Mouse (Mus musculus) lung, embryonic 15.5 days (tissue): ENCODE results near the gene Mapk1. TPM values are rescaled to one million over a fixed set of nuclear protein-coding genes. Genes with fewer than 3 reads are reported as not detected.
"Not testable (repeated sequence)": the region's sequence is repeated elsewhere in the genome, so short reads cannot be mapped to it uniquely, and the experiment has no call there.

Experiments used
- ATAC-seq: fragments of 200-750 bp; cut with Nextera tagmentation; 2 replicates; pipeline ENCODE4 v1.8.0; 2017; ENCODE audit warnings: moderate number of reproducible peaks, borderline replicate concordance; ENCODE audit not compliant: low FRiP score, low TSS enrichment; ENCODE audit errors: extremely low read depth
- H3K27ac ChIP-seq: fragments of 300-500 bp; sonication (generic); 2 replicates; pipeline ENCODE4 v1.5.1; 2015; ENCODE audit warnings: moderate library complexity, mild to moderate bottlenecking, inconsistent platforms
- H3K27me3 ChIP-seq: fragments of 300-500 bp; sonication (generic); 2 replicates; pipeline ENCODE4 v1.6.1; 2015; ENCODE audit warnings: inconsistent platforms
- H3K36me3 ChIP-seq: fragments of 300-500 bp; sonication (generic); 2 replicates; pipeline ENCODE4 v1.6.1; 2015; ENCODE audit warnings: inconsistent platforms
- H3K4me1 ChIP-seq: fragments of 300-500 bp; sonication (generic); 2 replicates; pipeline ENCODE4 v1.6.1; 2015; ENCODE audit warnings: inconsistent platforms
- H3K4me2 ChIP-seq: fragments of 300-500 bp; sonication (generic); 2 replicates; pipeline ENCODE4 v1.6.1; 2015; ENCODE audit warnings: inconsistent platforms, mild to moderate bottlenecking, moderate library complexity
- H3K4me3 ChIP-seq: fragments of 300-500 bp; sonication (generic); 2 replicates; pipeline ENCODE4 v1.5.1; 2015; ENCODE audit warnings: mild to moderate bottlenecking, inconsistent platforms
- H3K9ac ChIP-seq: fragments of 300-500 bp; sonication (generic); 2 replicates; pipeline ENCODE4 v1.6.1; 2015; ENCODE audit warnings: inconsistent platforms
- H3K9me3 ChIP-seq: fragments of 300-500 bp; sonication (generic); 2 replicates; pipeline ENCODE4 v1.6.1; 2016; ENCODE audit warnings: inconsistent platforms
- WGBS: fragments of 180-500 bp; shearing (Covaris S2); methylation state at CpG from one replicate; pipeline ENCODE4 v1.1.7; 2015; 5-methylcytosine and 5-hydroxymethylcytosine counted together
- polyA plus RNA-seq: library from polyadenylated mRNA; unstranded; fragments of >200 nt; fragmentation: Nextera tagmentation; extraction: Ambion mirVana; gene quantifications from 2 replicates; pipeline ENCODE4 v1.2.1, GENCODE M21; 2015

Mapk1 gene
- polyA plus RNA-seq, 1 experiment from 2014 or later: 166 TPM

- H3K27ac ChIP-seq: no peak overlapping the region
- H3K4me1 ChIP-seq: peaks cover 17% of the 10 kb centered on the region
- H3K36me3 ChIP-seq: peaks cover 16% of the 10 kb centered on the region; the same call in 1 of the 2 replicates
- no peak overlapping the region for H3K4me3 ChIP-seq
- 76% methylated on average over 2 of the region's 2 CpGs for WGBS
- H3K4me2 ChIP-seq: no peak overlapping the region
- ATAC-seq: no peak
- H3K9me3 ChIP-seq: no peaks in the 10 kb centered on the region
- H3K9ac ChIP-seq: no peak overlapping the region
- no peaks in the 10 kb centered on the region for H3K27me3 ChIP-seq
Measured at GRCm38 (mm10) chr16:16987248-16987647, 4.1 kb downstream of the Mapk1 start.

GRCm38 (mm10) chr16:16988842-16989241 lies 5.7 kb downstream of the Mapk1 start:
- ATAC-seq: no peak
- Histone ChIP-seq H3K27ac (no peak overlapping the region), H3K4me3 (no peak overlapping the region), H3K9ac (no peak overlapping the region), H3K4me1 (peaks cover 17% of the 10 kb centered on the region), H3K9me3 (no peaks in the 10 kb centered on the region), H3K36me3 (peaks cover 16% of the 10 kb centered on the region; the same call in 1 of the 2 replicates), H3K27me3 (no peaks in the 10 kb centered on the region), H3K4me2 (no peak overlapping the region)
- WGBS: 81% methylated on average over 5 of the region's 5 CpGs

GRCm38 (mm10) chr16:16990021-16990420 lies 6.8 kb downstream of the Mapk1 start:
- Histone ChIP-seq H3K9ac (no peak overlapping the region), H3K27ac (no peak overlapping the region), H3K4me2 (no peak overlapping the region), H3K4me3 (no peak overlapping the region), H3K4me1 (peaks cover 16% of the 10 kb centered on the region), H3K36me3 (peaks cover 16% of the 10 kb centered on the region; the same call in 1 of the 2 replicates), H3K27me3 (no peaks in the 10 kb centered on the region), H3K9me3 (no peaks in the 10 kb centered on the region)
- ATAC-seq: no peak
- WGBS: 67% methylated on average over 4 of the region's 4 CpGs

- H3K36me3 ChIP-seq: no peaks in the 10 kb centered on the region
- H3K9me3 ChIP-seq: no peaks in the 10 kb centered on the region
- no peaks in the 10 kb centered on the region for H3K4me1 ChIP-seq
- no peak overlapping the region for H3K27ac ChIP-seq
- no peak overlapping the region for H3K9ac ChIP-seq
- WGBS: 76% methylated on average over 4 of the region's 4 CpGs
- no peaks in the 10 kb centered on the region for H3K27me3 ChIP-seq
- H3K4me3 ChIP-seq: no peak overlapping the region
- no peak for ATAC-seq
- no peak overlapping the region for H3K4me2 ChIP-seq
Measured at GRCm38 (mm10) chr16:16994426-16995052, 11.4 kb downstream of the Mapk1 start.

GRCm38 (mm10) chr16:16996121-16996729 lies 13.0 kb downstream of the Mapk1 start:
- WGBS: 88% methylated on average over 10 of the region's 10 CpGs
- not testable (repeated sequence) for H3K27ac ChIP-seq, ATAC-seq, H3K9ac ChIP-seq, H3K4me3 ChIP-seq, H3K9me3 ChIP-seq, H3K27me3 ChIP-seq, H3K4me1 ChIP-seq, H3K4me2 ChIP-seq, H3K36me3 ChIP-seq

GRCm38 (mm10) chr16:17001109-17001508 lies 17.9 kb downstream of the Mapk1 start:
- H3K4me2 ChIP-seq: no peak overlapping the region
- H3K36me3 ChIP-seq: no peaks in the 10 kb centered on the region
- H3K9ac ChIP-seq: no peak overlapping the region
- ATAC-seq: no peak
- no peaks in the 10 kb centered on the region for H3K4me1 ChIP-seq
- H3K27me3 ChIP-seq: no peaks in the 10 kb centered on the region
- 84% methylated on average over 3 of the region's 3 CpGs for WGBS
- no peak overlapping the region for H3K27ac ChIP-seq
- H3K9me3 ChIP-seq: no peaks in the 10 kb centered on the region
- H3K4me3 ChIP-seq: no peak overlapping the region

- no peak overlapping the region for H3K27ac ChIP-seq
- no peaks in the 10 kb centered on the region for H3K27me3 ChIP-seq
- H3K4me2 ChIP-seq: no peak overlapping the region
- H3K4me1 ChIP-seq: no peaks in the 10 kb centered on the region
- 70% methylated on average over 1 of the region's 1 CpGs for WGBS
- no peak overlapping the region for H3K9ac ChIP-seq
- no peak for ATAC-seq
- no peaks in the 10 kb centered on the region for H3K9me3 ChIP-seq
- H3K36me3 ChIP-seq: no peaks in the 10 kb centered on the region; the same call in 1 of the 2 replicates
- H3K4me3 ChIP-seq: no peak overlapping the region
Measured at GRCm38 (mm10) chr16:17007070-17007469, 23.9 kb downstream of the Mapk1 start.

GRCm38 (mm10) chr16:17010036-17010435 lies 26.9 kb downstream of the Mapk1 start:
- Histone ChIP-seq H3K4me3 (no peak overlapping the region), H3K9ac (no peak overlapping the region), H3K4me2 (no peak overlapping the region), H3K4me1 (no peaks in the 10 kb centered on the region; the same call in 1 of the 2 replicates), H3K27me3 (no peaks in the 10 kb centered on the region), H3K36me3 (no peaks in the 10 kb centered on the region; the same call in 1 of the 2 replicates), H3K27ac (no peak overlapping the region), H3K9me3 (no peaks in the 10 kb centered on the region)
- no peak for ATAC-seq
- WGBS: 93% methylated on average over 7 of the region's 7 CpGs

- Histone ChIP-seq H3K27ac (no peak overlapping the region), H3K9me3 (no peaks in the 10 kb centered on the region), H3K27me3 (no peaks in the 10 kb centered on the region), H3K4me1 (no peaks in the 10 kb centered on the region; the same call in 1 of the 2 replicates), H3K9ac (no peak overlapping the region), H3K4me2 (no peak overlapping the region), H3K4me3 (no peak overlapping the region), H3K36me3 (peaks cover 12% of the 10 kb centered on the region)
- ATAC-seq: no peak
- WGBS: 96% methylated on average over 1 of the region's 1 CpGs
Measured at GRCm38 (mm10) chr16:17012583-17012982, 29.4 kb downstream of the Mapk1 start.

GRCm38 (mm10) chr16:17015111-17015852 lies 32.1 kb downstream of the Mapk1 start:
- Histone ChIP-seq H3K27me3 (no peaks in the 10 kb centered on the region), H3K27ac (no peak overlapping the region), H3K4me3 (no peak overlapping the region), H3K4me1 (no peaks in the 10 kb centered on the region; the same call in 1 of the 2 replicates), H3K9ac (no peak overlapping the region), H3K36me3 (peaks cover 34% of the 10 kb centered on the region), H3K9me3 (no peaks in the 10 kb centered on the region), H3K4me2 (no peak overlapping the region)
- 81% methylated on average over 4 of the region's 4 CpGs for WGBS
- ATAC-seq: no peak

GRCm38 (mm10) chr16:17015853-17016230 lies 32.7 kb downstream of the Mapk1 start:
- no peaks in the 10 kb centered on the region; the same call in 1 of the 2 replicates for H3K4me1 ChIP-seq
- 90% methylated on average over 3 of the region's 3 CpGs for WGBS

GRCm38 (mm10) chr16:17018071-17018470 lies 34.9 kb downstream of the Mapk1 start:
- Histone ChIP-seq H3K4me2 (no peak overlapping the region), H3K27me3 (no peaks in the 10 kb centered on the region), H3K4me3 (no peak overlapping the region), H3K4me1 (no peaks in the 10 kb centered on the region), H3K36me3 (peaks cover 46% of the 10 kb centered on the region), H3K27ac (no peak overlapping the region), H3K9me3 (no peaks in the 10 kb centered on the region), H3K9ac (no peak overlapping the region)
- ATAC-seq: no peak
- WGBS: 61% methylated on average over 6 of the region's 6 CpGs

More at GRCm38 (mm10) chr16:17015853-17016230, 32.7 kb downstream of the Mapk1 start:
- no peaks in the 10 kb centered on the region for H3K27me3 ChIP-seq
- no peak overlapping the region for H3K4me2 ChIP-seq
- no peaks in the 10 kb centered on the region for H3K9me3 ChIP-seq
- H3K4me3 ChIP-seq: no peak overlapping the region
- ATAC-seq: no peak
- peaks cover 38% of the 10 kb centered on the region for H3K36me3 ChIP-seq
- H3K27ac ChIP-seq: no peak overlapping the region
- no peak overlapping the region for H3K9ac ChIP-seq
